Mouse (Mus musculus) c-Kit-positive CD71-positive TER-119-positive erythroid progenitor cells, embryonic 14.5 days (primary cell): ENCODE data around the gene Nfatc2ip.
"Not testable (repeated sequence)": the region's sequence is repeated elsewhere in the genome, so short reads cannot be mapped to it uniquely, and the experiment has no call there.

Source experiments
- DNase-seq: peaks from one replicate; pipeline ENCODE4 v3.0.0-alpha.2; 2013; ENCODE audit warnings: low spot score

Nfatc2ip gene

GRCm38 (mm10) chr7:126408686-126409085 lies 12.1 kb upstream of the Nfatc2ip start:
- DNase-seq, result no peak

- not testable (repeated sequence) for DNase-seq
Measured at GRCm38 (mm10) chr7:126402518-126402917, 6.0 kb upstream of the Nfatc2ip start.

GRCm38 (mm10) chr7:126399548-126399947 lies 3.0 kb upstream of the Nfatc2ip start:
- peak; percentile 80 for DNase-seq

- DNase-seq, result no peak
Measured at GRCm38 (mm10) chr7:126397822-126398221, 1.3 kb upstream of the Nfatc2ip start.

- DNase-seq, result peak; percentile 49
Measured at GRCm38 (mm10) chr7:126397221-126397620, 684 bp upstream of the Nfatc2ip start.

- DNase-seq, result not testable (repeated sequence)
Measured at GRCm38 (mm10) chr7:126392086-126392884, 4.3 kb downstream of the Nfatc2ip start.

- no peak for DNase-seq
Measured at GRCm38 (mm10) chr7:126388185-126388584, 8.4 kb downstream of the Nfatc2ip start.

GRCm38 (mm10) chr7:126383565-126383964 lies 13.0 kb downstream of the Nfatc2ip start:
- no peak for DNase-seq

- DNase-seq, result peak; percentile 96
Measured at GRCm38 (mm10) chr7:126377278-126378158, 19.0 kb downstream of the Nfatc2ip start, which contains the start of gene Spns1. Spns1 (minus strand) TSS chr7:126377450.

GRCm38 (mm10) chr7:126376903-126377277 lies 19.6 kb downstream of the Nfatc2ip start:
- no peak for DNase-seq

- no peak for DNase-seq
Measured at GRCm38 (mm10) chr7:126375012-126375411, 21.5 kb downstream of the Nfatc2ip start.

GRCm38 (mm10) chr7:126374526-126374925 lies 22.0 kb downstream of the Nfatc2ip start:
- DNase-seq, result no peak

- no peak for DNase-seq
Measured at GRCm38 (mm10) chr7:126373007-126373406, 23.5 kb downstream of the Nfatc2ip start.

- DNase-seq, result no peak
Measured at GRCm38 (mm10) chr7:126369393-126369792, 27.1 kb downstream of the Nfatc2ip start, which contains the start of gene Lat. Lat (minus strand) TSS chr7:126369570.

GRCm38 (mm10) chr7:126368367-126368766 lies 28.2 kb downstream of the Nfatc2ip start:
- no peak for DNase-seq

GRCm38 (mm10) chr7:126367636-126368035 lies 28.9 kb downstream of the Nfatc2ip start:
- DNase-seq, result no peak

- no peak for DNase-seq
Measured at GRCm38 (mm10) chr7:126363038-126363437, 33.5 kb downstream of the Nfatc2ip start.

- DNase-seq, result no peak
Measured at GRCm38 (mm10) chr7:126359049-126359448, 37.5 kb downstream of the Nfatc2ip start.

GRCm38 (mm10) chr7:126358413-126358812 lies 38.1 kb downstream of the Nfatc2ip start:
- no peak for DNase-seq

- no peak for DNase-seq
Measured at GRCm38 (mm10) chr7:126357838-126358237, 38.7 kb downstream of the Nfatc2ip start.

GRCm38 (mm10) chr7:126356793-126357591 lies 39.5 kb downstream of the Nfatc2ip start:
- peak; percentile 67 for DNase-seq
